Mouse (Mus musculus) heart, adult 9 months (tissue): ENCODE results near the gene Ifngr2.
A peak's percentile ranks its signal among the peaks of the same experiment; 100 is the strongest.

Experiments
- DNase-seq, 2 experiments: peaks; one replicate each; pipeline ENCODE4 v3.0.0; 2022; ENCODE audit warnings: low spot score in 2 of 2

Gene Ifngr2

GRCm38 (mm10) chr16:91564580-91565291 lies 17.9 kb downstream of the Ifngr2 start:
- DNase-seq: no peak

- DNase-seq: no peak
Measured at GRCm38 (mm10) chr16:91565292-91565951, 18.6 kb downstream of the Ifngr2 start.

- DNase-seq: no peak
Measured at GRCm38 (mm10) chr16:91566002-91566401, 19.1 kb downstream of the Ifngr2 start.

GRCm38 (mm10) chr16:91568960-91569359 lies 22.1 kb downstream of the Ifngr2 start:
- no peak for DNase-seq

DNA sequence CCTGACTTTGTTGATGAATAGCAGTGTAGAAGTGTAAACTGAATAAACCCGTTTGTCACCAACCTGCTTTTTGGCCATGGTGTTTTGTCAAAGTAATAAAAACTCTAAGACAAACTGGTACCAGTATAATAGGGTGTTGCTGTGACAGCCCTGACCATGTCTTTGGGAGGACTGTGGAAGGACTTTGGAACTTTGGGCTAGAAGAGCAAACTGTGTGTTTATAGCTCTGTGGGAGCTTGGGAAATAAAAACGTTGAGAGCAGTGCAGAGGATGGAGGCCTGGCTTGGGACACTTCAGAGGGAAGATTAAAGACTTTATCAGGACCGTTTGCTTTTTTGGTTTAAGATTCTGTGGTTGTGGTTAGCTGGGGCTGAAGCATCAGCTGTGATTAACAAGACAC lies 24.2 kb downstream of the Ifngr2 start:
- no peak for DNase-seq

DNA sequence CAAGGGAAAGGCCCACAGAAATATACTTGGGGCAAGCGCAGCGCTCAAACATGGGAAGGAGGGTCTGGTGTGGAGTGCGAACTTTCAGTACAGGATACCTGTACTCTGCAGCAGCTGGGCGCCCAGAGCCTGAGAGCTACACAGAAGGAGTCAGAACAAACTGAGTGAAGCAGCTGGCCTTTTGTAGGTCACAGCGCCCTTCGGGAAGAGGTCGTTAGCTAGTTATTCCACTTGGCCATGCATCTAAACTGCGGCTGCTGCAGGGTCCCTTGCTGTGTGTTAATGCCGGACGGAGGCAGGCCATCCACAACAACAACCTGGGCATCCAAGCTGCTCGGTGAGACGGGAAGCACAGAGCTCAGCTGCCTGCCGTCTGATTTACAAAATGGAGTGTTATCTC lies 28.3 kb downstream of the Ifngr2 start:
- no peak for DNase-seq

GRCm38 (mm10) chr16:91578980-91579720 lies 32.3 kb downstream of the Ifngr2 start:
- DNase-seq: no peak

DNA sequence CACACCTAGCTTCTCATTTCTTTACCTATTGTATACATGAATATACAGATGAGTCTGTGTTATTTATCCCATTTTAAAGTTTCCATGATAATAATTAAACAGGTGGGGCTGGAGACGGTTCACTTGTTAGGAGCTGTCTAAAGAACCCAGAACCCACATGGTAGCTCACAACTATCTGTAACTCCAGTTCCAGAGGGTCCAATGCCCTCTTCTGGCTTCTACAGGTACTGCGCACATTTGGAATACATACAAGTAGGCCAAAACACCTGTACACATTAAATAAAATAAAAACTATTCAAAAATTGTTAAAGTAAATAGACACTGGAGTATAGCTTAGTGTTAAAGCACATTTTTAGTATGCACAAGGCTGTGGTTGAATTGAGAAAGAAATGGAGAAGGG lies 35.4 kb downstream of the Ifngr2 start:
- DNase-seq: no peak

GRCm38 (mm10) chr16:91585617-91586016 lies 38.7 kb downstream of the Ifngr2 start:
- DNase-seq: no peak

DNA sequence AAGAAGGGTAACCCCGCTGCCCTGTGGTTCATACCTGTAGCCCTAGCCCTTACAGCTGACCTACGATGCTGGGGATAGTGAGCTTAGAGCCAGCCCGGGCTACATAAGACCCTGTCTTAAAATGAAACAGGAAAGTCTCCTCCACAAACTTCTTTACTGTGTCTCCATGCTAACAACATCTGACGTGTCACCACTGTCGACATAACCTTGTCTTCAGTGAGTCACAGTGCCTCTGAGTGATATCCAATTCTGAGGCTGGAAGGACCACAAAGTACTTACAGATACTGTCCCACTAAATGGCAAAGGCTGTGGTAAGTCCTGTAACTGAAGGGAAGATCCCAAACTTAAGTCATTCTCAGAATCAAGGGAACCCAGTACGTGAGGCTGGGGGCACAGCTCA lies 39.4 kb downstream of the Ifngr2 start:
- DNase-seq: no peak

GRCm38 (mm10) chr16:91587730-91588453 lies 41.0 kb downstream of the Ifngr2 start:
- no peak for DNase-seq

DNA sequence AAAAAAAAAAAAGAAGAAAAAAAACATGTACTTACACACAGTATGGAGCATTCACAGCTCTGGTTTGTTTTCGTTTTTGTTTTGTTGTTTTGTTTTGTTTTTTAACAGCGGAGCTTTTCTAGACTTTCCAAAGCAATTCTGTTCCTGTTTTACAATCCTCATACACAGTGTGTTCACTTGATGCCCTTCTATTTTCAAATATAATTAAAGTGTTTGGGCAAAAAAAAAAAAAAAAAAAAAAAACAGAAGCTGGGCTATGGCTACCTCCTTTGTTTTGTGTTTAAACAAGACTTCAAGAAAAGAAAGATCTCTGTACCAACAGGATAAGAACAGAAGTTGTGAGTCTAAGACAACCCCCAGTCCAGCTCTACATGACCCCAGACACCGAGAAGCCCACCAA lies 41.8 kb downstream of the Ifngr2 start:
- DNase-seq: no peak

DNA sequence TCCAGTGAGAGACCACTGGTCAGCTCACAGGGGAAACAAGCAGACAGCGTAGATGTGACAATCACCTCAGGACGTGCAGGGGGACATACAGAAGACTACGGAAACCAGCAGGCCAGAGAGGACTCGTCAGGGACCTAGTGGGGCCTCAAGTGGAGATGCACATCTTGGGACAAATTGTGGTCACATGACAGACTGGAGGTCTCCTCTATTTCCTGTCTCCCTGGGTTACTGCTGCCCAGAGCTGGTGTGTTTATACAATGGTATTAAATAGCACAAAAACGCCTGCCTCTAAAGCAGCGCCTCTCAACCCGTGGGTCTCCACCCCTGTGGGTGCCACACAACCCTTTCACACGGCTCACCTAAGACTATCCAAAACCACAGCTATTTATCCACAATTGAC lies 45.3 kb downstream of the Ifngr2 start:
- DNase-seq: no peak

- no peak for DNase-seq
Measured at GRCm38 (mm10) chr16:91593262-91593661, 46.4 kb downstream of the Ifngr2 start.

DNA sequence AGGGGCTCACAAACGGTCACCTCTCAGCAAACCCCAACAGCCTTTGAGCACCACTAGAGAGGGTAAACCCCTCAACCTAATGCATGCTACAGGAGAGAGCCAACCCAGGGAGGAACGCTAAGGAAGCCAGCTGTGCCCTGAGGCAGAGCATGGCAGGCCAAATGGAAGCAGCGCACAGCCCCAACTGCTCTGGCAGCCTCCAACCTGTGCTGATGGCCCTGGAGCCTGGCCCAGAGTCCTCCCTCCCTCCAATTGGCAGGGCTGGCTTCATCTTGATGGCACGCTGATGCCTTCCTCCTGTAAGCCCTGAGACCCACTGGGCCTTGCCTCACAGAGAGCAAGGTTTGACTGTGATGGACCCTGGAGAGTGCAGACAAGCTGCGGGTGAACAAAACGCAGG lies 48.2 kb downstream of the Ifngr2 start:
- DNase-seq: peak; percentile 19 to 49

- DNase-seq: no peak
Measured at GRCm38 (mm10) chr16:91596397-91596778, 49.5 kb downstream of the Ifngr2 start.

- DNase-seq: peak in 1 of 2 experiments; percentile 30
Measured at GRCm38 (mm10) chr16:91596779-91597671, 50.2 kb downstream of the Ifngr2 start.

GRCm38 (mm10) chr16:91597672-91598010 lies 50.8 kb downstream of the Ifngr2 start, which contains the start of gene Tmem50b:
Tmem50b (minus strand) TSS chr16:91597800.
- peak; percentile 97 to 98 for DNase-seq

- DNase-seq: no peak
Measured at GRCm38 (mm10) chr16:91599242-91599641, 52.4 kb downstream of the Ifngr2 start.

GRCm38 (mm10) chr16:91601081-91601480 lies 54.2 kb downstream of the Ifngr2 start:
- DNase-seq: no peak

DNA sequence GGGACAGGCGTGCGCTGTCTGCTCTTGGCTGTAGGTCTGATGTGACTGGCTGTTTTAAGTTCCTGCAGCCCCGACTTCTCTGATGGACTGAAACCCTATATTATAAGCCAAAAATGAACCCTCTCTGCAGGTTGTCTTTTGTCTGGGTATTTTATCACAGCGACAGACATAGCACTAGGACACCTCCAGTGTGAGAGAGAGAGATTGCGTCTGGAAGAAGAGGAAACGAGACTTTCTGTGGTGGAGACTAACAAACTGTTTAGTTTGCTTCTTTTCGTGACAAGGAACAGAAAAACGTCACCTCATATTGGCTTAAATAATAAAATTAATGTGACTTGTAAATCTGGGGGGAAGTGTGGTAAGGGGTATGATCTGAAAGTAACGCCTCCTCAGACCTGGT lies 54.8 kb downstream of the Ifngr2 start:
- DNase-seq: no peak
